Mouse (Mus musculus) forelimb bud, embryonic 11.5 days (tissue): ENCODE measurements at regions not wholly inside any gene's neighbourhood (a gene's known extent, or its start where the extent isn't known, plus 50 kb on each side); places are given as distances from the start of the nearest gene placed in this dataset.

Source experiments
- DNase-seq: peaks from one replicate; pipeline ENCODE4 v3.0.0-alpha.2; 2012; ENCODE audit warnings: low read depth, low spot score

DNA sequence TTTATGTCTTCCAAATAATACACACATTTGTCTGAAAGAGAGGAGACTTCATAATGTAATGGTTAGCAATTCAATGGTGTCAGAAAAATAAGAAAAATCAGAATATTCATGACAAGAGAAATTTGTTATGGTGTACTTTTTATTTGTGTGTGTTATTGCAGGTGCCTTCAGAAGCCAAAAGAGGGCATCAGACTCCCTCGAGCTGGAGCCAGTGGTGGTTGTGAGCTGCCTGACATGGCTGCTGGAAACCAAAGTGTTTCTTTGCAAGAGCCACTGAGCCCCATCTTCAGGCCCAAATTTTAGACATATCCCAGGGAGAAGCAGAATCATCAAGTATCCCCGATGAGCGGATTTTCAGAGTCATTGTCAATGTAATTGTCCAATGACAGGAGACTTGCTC is 81.9 kb downstream of the Tm2d3 start:
- DNase-seq: no peak

- DNase-seq: no peak
Observed at GRCm38 (mm10) chr7:65773948-65774347, 83.0 kb downstream of the Tm2d3 start.

DNA sequence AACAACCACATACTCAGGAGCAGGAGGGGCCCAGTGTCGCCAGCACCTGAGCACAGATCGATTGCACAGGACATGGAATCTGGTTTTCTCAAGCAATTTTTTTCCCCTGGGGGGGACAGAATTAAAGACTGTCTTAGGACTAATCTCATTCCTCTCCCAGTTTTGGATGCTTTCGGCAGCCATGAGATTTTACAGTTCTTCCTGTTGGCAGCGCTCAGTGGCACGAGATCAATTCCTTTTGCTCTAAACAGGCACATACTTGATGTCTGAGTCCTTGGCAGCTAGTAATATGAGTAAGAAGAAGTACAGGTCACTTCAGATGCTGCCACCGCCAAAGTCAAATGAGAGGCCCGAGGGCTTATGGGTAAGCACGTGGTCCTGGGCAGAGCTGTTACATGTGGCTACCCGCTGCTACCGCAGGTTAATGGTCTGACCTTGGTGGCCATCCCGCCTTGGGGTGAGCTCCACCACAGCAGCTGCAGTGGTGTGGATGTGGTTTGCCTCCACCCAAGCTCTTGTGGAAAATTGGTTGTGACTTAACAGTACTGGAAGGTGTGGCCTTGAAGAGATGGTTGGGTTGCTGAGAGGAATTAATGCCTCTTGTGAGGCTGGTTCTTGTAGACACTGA is 83.5 kb downstream of the Tm2d3 start:
- DNase-seq: no peak

DNA sequence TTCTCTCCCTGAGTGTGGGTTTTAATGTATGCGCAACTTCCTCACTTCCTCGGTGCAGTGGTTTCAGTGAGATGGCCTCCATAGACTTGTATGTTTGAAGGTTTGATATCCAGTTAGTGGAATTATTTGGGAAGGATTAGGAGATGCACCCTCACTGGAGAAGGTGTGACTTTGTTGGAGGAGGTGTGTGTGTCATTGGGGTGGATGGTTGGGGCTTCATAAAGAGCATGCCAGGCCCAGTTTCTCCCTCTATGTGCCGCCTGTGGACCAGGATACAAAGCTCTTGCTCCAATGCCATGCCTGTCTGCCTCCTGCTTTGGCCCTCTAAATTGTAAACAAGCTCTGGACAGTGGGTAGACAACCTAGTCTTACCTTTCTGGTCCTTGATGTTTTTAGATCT is 84.0 kb downstream of the Tm2d3 start:
- DNase-seq: no peak

GRCm38 (mm10) chr7:65779716-65780372 is 81.7 kb upstream of the Pcsk6 start:
- no peak for DNase-seq

DNA sequence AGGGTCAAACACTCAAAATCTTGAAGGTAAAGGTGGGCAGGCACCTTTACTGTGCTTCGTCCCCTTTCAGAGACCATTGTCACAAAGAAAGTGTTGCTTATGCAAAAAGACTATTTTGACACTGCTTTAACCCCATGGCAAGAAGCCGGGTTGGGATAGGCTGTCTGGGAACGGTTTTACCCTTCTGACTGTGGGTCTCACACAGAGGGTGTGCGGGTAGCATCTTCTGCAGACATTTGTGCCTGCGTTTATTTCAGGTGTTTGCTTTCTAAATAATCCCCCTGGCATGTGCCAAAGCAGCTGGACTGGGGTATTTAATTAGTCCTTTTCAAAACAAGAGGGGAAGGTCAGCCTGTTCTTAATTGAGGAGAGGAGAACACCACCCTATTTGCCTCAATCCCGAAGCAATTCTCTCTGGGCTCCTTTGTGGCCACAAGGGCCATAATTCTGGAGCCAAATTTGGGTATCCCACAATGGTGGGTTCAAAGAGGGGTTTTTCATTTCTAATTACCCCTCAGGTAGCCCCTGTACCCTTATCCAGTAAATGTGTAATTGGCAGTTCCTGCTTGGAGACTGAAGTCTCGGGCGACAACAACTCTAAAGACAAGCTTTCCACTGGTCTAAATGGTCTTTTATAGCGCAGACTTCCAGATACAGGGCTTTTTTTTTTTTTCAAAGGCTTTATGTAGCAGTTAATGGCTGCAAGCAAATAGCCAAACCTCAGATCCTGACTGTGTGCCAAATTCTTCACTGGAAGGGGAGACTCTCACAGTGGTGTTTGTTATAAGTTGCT is 80.8 kb upstream of the Pcsk6 start:
- peak; percentile 28 for DNase-seq

DNA sequence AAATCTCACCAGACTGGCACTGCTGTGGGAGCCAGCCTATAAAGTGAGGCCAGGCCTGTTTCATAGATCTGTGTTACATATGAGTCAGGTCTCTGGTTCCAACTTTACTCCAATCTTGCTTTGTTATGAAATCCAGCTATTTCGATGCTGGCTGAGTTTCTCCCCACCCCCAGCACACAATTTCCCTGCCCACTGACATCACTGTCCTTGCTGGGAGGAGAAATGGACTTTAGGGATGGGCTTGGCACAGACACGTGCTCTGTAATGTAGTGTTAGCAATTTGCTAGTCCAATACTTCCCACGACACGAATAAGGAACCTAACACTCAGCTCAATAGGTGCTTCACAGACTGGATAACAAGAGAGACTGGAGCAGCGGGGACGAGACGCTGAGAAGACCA is 79.5 kb upstream of the Pcsk6 start:
- DNase-seq: no peak

- no peak for DNase-seq
Observed at GRCm38 (mm10) chr7:65783773-65784172, 77.8 kb upstream of the Pcsk6 start.

DNA sequence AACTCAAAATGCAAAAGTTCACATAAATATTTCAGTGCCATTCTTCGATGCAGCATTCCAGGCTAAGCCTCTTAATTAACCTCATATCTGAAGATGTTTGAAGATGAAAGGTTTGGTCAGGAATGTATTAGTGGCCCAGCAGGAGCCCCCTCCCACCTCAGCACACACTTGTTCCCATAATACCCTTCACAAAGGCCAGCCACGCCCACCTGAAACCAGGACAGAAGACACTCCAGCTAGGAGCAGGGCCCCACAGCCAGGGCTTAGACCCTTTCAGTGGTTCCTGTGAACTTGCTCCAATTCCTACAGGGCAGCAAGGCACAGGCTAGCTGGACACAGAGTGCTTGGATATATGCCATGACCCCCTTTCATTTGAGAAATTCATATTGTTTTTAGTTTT is 74.6 kb upstream of the Pcsk6 start:
- no peak for DNase-seq

- no peak for DNase-seq
Observed at GRCm38 (mm10) chr7:65787849-65788248, 73.7 kb upstream of the Pcsk6 start.

DNA sequence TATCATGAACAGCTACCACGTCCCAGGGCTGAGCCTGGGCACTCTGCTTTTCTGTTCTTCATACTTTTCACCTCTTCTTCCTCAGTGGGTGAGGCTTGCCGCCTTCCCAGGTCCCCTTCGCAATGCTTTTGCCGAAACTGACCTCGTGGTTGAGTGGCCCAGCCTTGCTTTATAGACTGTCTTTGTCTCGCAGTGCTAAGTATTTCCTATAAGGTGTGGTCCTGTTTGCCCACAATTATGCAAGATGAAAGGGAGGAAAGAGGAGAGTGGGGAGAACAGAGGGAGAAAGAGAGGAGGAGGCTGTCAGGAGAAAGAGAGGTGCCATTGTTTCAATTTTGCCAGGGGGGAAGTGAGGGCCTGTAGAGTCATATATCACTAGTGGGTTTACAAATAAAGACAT is 71.3 kb upstream of the Pcsk6 start:
- DNase-seq: no peak

GRCm38 (mm10) chr7:65792187-65792823 is 69.2 kb upstream of the Pcsk6 start:
- no peak for DNase-seq

GRCm38 (mm10) chr7:65802306-65802705 is 59.2 kb upstream of the Pcsk6 start:
- DNase-seq: no peak

- no peak for DNase-seq
Observed at GRCm38 (mm10) chr7:65802806-65803205, 58.7 kb upstream of the Pcsk6 start.

DNA sequence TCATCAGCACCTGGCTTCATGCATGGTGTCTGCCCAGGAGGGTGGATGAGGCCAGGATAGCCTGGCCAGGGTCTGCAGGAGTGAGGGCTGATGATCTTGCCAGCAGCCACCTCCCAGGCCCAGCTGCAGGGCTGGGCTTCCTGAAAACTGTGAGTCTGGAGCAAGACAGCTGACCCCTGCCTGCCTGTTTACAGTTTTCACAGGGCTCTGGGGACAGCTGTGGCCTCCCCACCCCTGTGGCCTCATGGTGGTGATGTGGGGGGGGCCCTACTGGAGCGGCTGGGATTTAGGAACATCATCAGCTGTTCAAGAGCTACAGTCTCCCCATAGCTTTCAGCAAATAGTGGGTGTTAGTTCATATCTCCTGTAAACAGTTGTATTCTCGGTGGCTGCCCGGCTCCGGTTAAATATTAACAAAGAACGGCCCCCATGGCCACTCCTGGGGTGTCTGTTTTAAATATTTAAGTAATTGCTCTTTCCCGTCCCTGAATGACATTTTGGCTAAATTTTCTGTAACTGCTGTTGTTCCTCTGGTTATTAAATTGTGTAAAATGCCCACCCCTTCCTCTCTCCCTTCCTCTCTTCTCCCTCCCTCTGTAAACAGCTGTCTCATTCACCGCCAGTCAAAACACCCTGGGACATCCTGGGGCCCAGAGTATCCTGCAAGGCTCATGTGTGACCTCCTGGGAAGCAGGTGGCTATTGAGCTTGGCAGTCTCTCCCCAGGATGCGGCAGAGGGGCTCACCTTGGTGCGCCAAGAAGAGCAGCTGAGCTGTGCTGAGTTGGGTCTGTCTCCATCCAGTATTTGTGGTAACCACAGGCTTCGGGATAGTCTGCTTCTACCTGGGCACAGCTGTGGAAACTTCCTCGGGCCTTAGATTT is 57.9 kb upstream of the Pcsk6 start:
- peak; percentile 18 for DNase-seq
